Mouse (Mus musculus) heart, embryonic 11.5 days (tissue): ENCODE measurements around the gene Myd88. TPM values are rescaled to one million over a fixed set of nuclear protein-coding genes. Genes with fewer than 3 reads are reported as not detected.

Experiments
- ATAC-seq: fragments of 200-750 bp; cut with Nextera tagmentation; replicated peaks from 2 replicates; pipeline ENCODE4 v1.8.0; 2017; ENCODE audit warnings: moderate library complexity; ENCODE audit not compliant: insufficient number of reproducible peaks, low FRiP score, low TSS enrichment
- H3K27ac ChIP-seq: fragments of 300-500 bp; sonication (generic); 2 replicates; pipeline ENCODE4 v1.5.1; 2014; ENCODE audit warnings: mild to moderate bottlenecking, low read depth, low read length
- H3K27me3 ChIP-seq: fragments of 300-500 bp; sonication (generic); 2 replicates; pipeline ENCODE4 v1.6.1; 2014; ENCODE audit warnings: mild to moderate bottlenecking, low read length, mixed read lengths; ENCODE audit not compliant: control insufficient read depth, insufficient read depth
- H3K36me3 ChIP-seq: fragments of 300-500 bp; sonication (generic); 2 replicates; pipeline ENCODE4 v1.6.1; 2014; ENCODE audit warnings: mild to moderate bottlenecking, low read length, moderate library complexity, mixed read lengths; ENCODE audit not compliant: control insufficient read depth, insufficient read depth
- H3K4me1 ChIP-seq: fragments of 300-500 bp; sonication (generic); 2 replicates; pipeline ENCODE4 v1.6.1; 2014; ENCODE audit warnings: low read length; ENCODE audit not compliant: control insufficient read depth, insufficient read depth
- H3K4me2 ChIP-seq: fragments of 300-500 bp; sonication (generic); 2 replicates; pipeline ENCODE4 v1.6.1; 2014; ENCODE audit warnings: mild to moderate bottlenecking, moderate library complexity
- H3K4me3 ChIP-seq: fragments of 300-500 bp; sonication (generic); 2 replicates; pipeline ENCODE4 v1.5.1; 2014; ENCODE audit warnings: low read depth, low read length
- H3K9ac ChIP-seq: fragments of 300-500 bp; sonication (generic); 2 replicates; pipeline ENCODE4 v1.6.1; 2014; ENCODE audit warnings: mild to moderate bottlenecking, low read depth, low read length, moderate library complexity
- H3K9me3 ChIP-seq: fragments of 300-500 bp; sonication (generic); replicated peaks from 2 replicates; pipeline ENCODE4 v1.6.1; 2016; ENCODE audit warnings: low read length; ENCODE audit not compliant: control insufficient read depth
- WGBS: fragments of 180-500 bp; shearing (Covaris S2); extraction: QIAGEN DNeasy Blood & Tissue Kit; methylation state at CpG from one replicate; pipeline ENCODE4 v1.1.7; 2014; ENCODE audit not compliant: insufficient replicate concordance; 5-methylcytosine and 5-hydroxymethylcytosine counted together
- polyA plus RNA-seq: library from polyadenylated mRNA; unstranded; fragments of >200 nt; fragmentation: Nextera tagmentation; extraction: Ambion mirVana; gene quantifications from 2 replicates; pipeline ENCODE4 v1.2.1, GENCODE M21; 2014

The Myd88 gene
- polyA plus RNA-seq, 1 experiment from 2014 or later: 12.5 TPM

DNA sequence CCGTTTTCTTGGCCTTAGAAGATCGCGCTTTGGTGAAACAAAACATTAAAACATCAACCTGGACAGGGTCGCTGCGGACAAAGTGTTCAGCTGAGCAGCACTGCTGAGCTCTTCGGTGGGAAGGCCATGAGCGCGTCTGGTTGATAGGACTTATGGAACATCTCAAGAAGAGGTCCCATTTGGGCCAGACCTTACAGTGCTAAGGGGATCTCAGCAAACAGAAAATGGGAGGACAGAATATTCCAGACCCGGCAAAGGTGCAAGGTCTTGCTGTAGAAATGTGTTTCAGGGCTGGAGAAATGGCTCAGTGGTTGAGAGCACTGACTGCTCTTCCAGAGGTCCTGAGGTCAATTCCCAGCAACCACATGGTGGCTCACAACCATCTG is 18.0 kb downstream of the Myd88 start:
- Histone ChIP-seq H3K9ac (peak overlapping the region; percentile 87), H3K36me3 (no peaks in the 10 kb centered on the region), H3K27me3 (no peaks in the 10 kb centered on the region), H3K4me1 (peaks cover 10% of the 10 kb centered on the region; the same call in 1 of the 2 replicates), H3K9me3 (no peaks in the 10 kb centered on the region), H3K4me3 (peak overlapping the region; percentile 94), H3K4me2 (peak overlapping the region; percentile 92), H3K27ac (peak overlapping the region; percentile 94)
- no peak for ATAC-seq
- 6% methylated on average over 9 of the region's 9 CpGs for WGBS

DNA sequence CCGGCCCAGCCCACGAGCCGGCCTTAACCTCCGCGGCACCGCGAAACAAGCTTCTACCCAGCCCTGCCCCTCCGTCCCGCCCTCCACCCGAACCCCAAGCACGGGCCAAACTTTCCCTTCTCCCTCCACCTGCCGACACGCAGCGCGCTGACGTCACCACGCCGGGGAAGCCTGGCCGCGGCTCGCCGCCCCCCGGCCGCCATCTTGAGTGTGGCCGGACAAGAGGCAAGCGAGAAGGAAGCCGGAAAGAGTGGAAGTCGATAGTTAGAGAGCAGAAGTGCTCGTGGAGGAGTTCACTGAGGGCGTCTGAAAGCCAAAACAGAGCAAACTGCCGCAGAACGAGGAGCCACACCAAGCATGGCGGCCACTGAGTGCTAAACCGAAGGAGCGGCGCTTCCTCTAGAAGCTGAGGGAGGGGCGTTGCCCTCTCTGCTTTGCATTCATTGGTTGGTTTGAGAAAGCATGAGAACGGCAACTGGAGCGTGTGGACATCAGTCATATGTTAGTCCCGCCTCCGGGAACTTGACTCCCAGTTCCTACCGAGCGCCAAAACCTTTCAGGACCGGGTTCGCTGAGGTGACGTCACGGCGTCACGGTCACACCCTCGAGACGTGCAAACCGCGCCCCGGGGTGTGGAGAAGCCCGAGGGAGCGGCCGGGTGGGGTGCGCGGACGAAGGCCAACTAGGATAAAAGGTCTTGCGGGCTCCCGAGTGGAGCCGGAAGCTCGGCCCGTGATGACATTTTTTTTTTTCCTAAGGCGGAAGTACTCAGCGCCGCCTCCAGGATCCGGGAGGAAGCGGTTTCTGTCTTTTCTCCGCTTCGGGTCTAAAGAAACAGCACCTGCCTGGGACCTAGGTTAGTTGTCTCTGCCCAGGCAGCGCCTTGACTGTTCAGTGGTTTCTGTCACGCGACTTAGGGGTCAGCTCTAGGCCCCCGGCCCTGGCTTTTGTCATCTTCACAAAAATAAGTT is 18.6 kb downstream of the Myd88 start, which contains the start of gene Oxsr1:
Oxsr1 (minus strand) TSS at position 139 of the 971 bp plus-strand sequence.
- peak; percentile 97 for ATAC-seq
- Histone ChIP-seq H3K4me2 (peak within 1 kb of the TSS; percentile 92), H3K27me3 (no peaks in the 10 kb centered on the region), H3K27ac (peak within 1 kb of the TSS; percentile 94), H3K4me3 (peak within 1 kb of the TSS; percentile 94), H3K9ac (peak within 1 kb of the TSS; percentile 87), H3K4me1 (peaks cover 10% of the 10 kb centered on the region; the same call in 1 of the 2 replicates), H3K9me3 (no peaks in the 10 kb centered on the region), H3K36me3 (no peaks in the 10 kb centered on the region)
- WGBS: under 1% methylated on average over 75 of the region's 76 CpGs

DNA sequence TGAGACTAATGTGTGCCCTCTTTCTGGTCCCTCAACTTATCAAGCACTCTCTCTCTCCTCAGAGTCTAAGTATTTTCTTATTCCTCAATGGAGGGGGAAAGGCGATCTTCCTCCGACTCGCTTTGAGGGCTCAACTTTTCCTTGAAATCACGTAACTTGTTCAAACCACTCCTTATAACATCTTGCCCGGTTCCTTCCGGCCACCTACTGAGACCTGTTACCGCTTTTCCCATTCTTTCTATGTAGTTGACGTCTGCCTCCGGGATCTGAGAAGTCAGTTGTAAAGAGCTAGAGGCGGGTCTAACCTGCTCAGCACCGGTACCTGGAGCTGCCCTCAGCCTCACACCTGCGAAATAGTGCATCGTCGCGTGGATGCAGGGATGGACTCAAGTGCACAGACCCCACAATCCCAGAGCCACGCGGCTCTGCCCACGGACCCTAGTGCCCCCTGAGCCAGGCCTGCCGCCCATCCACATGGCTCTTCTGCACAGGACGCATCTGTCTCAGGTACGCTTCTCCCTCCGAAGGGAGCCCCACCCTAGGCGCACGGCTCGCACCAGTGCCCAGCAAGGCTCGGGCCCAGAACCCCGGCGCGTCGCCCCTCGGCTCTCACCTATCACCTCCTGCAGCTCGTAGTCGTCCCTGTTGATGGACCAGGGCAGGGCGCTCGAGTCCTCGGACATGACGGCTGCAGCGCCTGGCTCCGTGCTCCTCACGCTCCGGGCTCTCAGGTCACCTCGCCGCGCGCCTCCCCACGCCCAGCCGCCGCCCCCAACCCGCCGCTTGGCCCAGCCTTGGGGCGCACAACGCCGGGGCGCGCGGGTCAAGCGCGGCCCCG is 19.6 kb downstream of the Myd88 start:
- H3K4me3 ChIP-seq: peak overlapping the region; percentile 94
- no peaks in the 10 kb centered on the region for H3K9me3 ChIP-seq
- no peaks in the 10 kb centered on the region for H3K27me3 ChIP-seq
- under 1% methylated on average over 59 of the region's 59 CpGs for WGBS
- no peaks in the 10 kb centered on the region for H3K36me3 ChIP-seq
- peaks cover 10% of the 10 kb centered on the region; the same call in 1 of the 2 replicates for H3K4me1 ChIP-seq
- ATAC-seq: peak; percentile 25
- peak overlapping the region; percentile 94 for H3K27ac ChIP-seq
- peak overlapping the region; percentile 87 for H3K9ac ChIP-seq
- H3K4me2 ChIP-seq: peak overlapping the region; percentile 92

DNA sequence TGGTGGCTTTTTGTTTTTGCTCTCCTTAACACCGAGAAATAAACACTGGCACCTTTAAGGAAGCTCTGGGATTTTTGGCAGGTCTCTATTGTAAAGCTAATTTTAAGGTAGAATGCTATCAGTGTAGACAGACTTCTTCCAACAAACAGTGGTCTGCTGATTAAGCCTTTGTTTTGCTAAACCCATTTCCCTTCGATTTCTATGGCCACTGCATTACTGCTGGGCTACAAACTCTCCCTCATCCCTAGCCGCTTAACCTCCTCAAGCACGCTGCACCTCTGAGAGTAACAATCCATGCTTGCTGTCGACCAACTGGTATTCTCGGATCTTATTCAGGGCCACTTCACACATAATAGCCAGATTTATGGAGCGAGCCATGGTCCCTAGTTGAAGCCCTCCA is 20.3 kb downstream of the Myd88 start:
- H3K27me3 ChIP-seq: no peaks in the 10 kb centered on the region
- 9% methylated on average over 7 of the region's 7 CpGs for WGBS
- no peaks in the 10 kb centered on the region for H3K36me3 ChIP-seq
- H3K4me1 ChIP-seq: peaks cover 10% of the 10 kb centered on the region; the same call in 1 of the 2 replicates
- peak overlapping the region; percentile 87 for H3K9ac ChIP-seq
- no peak for ATAC-seq
- peak overlapping the region; percentile 94 for H3K4me3 ChIP-seq
- no peak overlapping the region for H3K27ac ChIP-seq
- H3K4me2 ChIP-seq: peak overlapping the region; percentile 92
- no peaks in the 10 kb centered on the region for H3K9me3 ChIP-seq

GRCm38 (mm10) chr9:119320446-119320845 is 20.8 kb downstream of the Myd88 start:
- no peaks in the 10 kb centered on the region for H3K27me3 ChIP-seq
- no peak for ATAC-seq
- no peak overlapping the region for H3K27ac ChIP-seq
- H3K9ac ChIP-seq: no peak overlapping the region
- H3K4me2 ChIP-seq: peak overlapping the region; percentile 92
- H3K4me3 ChIP-seq: no peak overlapping the region
- 71% methylated on average over 7 of the region's 7 CpGs for WGBS
- H3K4me1 ChIP-seq: peaks cover 10% of the 10 kb centered on the region; the same call in 1 of the 2 replicates
- no peaks in the 10 kb centered on the region for H3K36me3 ChIP-seq
- H3K9me3 ChIP-seq: no peaks in the 10 kb centered on the region

GRCm38 (mm10) chr9:119318891-119319290 is 22.3 kb downstream of the Myd88 start:
- peaks cover 10% of the 10 kb centered on the region; the same call in 1 of the 2 replicates for H3K4me1 ChIP-seq
- H3K9me3 ChIP-seq: no peaks in the 10 kb centered on the region
- H3K9ac ChIP-seq: no peak overlapping the region
- H3K36me3 ChIP-seq: no peaks in the 10 kb centered on the region
- ATAC-seq: no peak
- H3K4me2 ChIP-seq: no peak overlapping the region
- H3K27me3 ChIP-seq: no peaks in the 10 kb centered on the region
- H3K27ac ChIP-seq: no peak overlapping the region
- H3K4me3 ChIP-seq: no peak overlapping the region
- WGBS: 88% methylated on average over 1 of the region's 1 CpGs

GRCm38 (mm10) chr9:119313096-119313495 is 28.1 kb downstream of the Myd88 start:
- Histone ChIP-seq H3K9ac (no peak overlapping the region), H3K36me3 (no peaks in the 10 kb centered on the region), H3K9me3 (no peaks in the 10 kb centered on the region), H3K4me2 (no peak overlapping the region), H3K27ac (no peak overlapping the region), H3K4me1 (peaks cover 9% of the 10 kb centered on the region; the same call in 1 of the 2 replicates), H3K4me3 (no peak overlapping the region), H3K27me3 (no peaks in the 10 kb centered on the region)
- WGBS: 84% methylated on average over 10 of the region's 10 CpGs
- no peak for ATAC-seq

DNA sequence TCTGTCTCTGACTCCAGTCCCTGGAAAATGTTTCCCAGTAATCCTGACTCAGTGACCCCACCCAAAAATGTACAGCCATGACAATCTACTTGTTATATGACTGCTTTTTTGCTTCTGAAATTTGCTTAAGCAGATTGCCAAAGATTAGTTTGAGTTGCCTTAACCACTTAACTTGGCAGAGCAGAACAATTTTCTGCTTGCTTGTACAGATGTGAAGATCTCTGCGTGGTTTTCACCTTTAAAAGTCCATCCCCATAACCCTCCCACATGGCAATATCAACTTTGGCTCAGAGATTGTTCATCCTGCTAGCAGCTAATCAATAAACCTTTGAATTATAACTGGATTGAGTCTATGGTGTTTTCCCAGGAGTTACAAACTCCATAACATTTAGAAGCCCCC is 32.1 kb downstream of the Myd88 start:
- H3K9me3 ChIP-seq: no peaks in the 10 kb centered on the region
- no peak for ATAC-seq
- no peaks in the 10 kb centered on the region for H3K36me3 ChIP-seq
- 92% methylated on average over 1 of the region's 1 CpGs for WGBS
- H3K4me2 ChIP-seq: no peak overlapping the region
- H3K4me3 ChIP-seq: no peak overlapping the region
- H3K9ac ChIP-seq: no peak overlapping the region
- H3K27ac ChIP-seq: no peak overlapping the region
- H3K4me1 ChIP-seq: peaks cover 9% of the 10 kb centered on the region; the same call in 1 of the 2 replicates
- no peaks in the 10 kb centered on the region for H3K27me3 ChIP-seq
